Mouse (Mus musculus) adipocyte (in vitro differentiated cells): ENCODE measurements around the gene Irak4.

Experiments
- DNase-seq: peaks from one replicate; pipeline ENCODE4 v3.0.0-alpha.2; 2016; ENCODE audit warnings: low spot score

Gene Irak4

GRCm38 (mm10) chr15:94628830-94629601 is 85.6 kb downstream of the Irak4 start, which contains the start of gene Tmem117:
Gene Tmem117 (plus strand): TSS chr15:94629232.
- no peak for DNase-seq

DNA sequence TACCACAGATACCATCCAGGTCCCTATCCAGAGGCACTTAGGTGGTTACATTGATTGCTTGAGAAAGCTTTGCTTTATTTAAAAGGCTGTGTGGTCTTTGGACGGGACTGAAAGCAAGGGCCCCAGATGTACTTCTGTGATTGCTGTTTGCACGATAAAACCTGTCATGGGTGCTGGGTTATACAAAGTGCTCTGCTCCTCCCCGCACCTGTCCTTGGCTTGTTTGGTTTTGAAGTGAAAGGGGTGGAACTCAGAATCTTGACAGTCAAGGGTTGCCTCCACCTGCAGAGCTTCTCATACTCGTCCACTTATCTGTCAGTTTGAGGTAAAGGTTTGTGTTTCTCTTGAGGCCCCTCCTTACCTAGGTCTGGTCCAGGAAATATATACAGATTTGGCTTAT is 87.1 kb downstream of the Irak4 start:
- DNase-seq = no peak
